Mouse (Mus musculus): ENCODE measurements around the gene Cfap65.

- TF ChIP-seq CTCF (IDR thresholded peaks at IDR 0.05; ENCODE audit: low read depth) = no peak
- TF ChIP-seq EP300 (IDR thresholded peaks at IDR 0.05; ENCODE audit: low read depth) = no peak
Measured at GRCm38 (mm10) chr1:74941651-74942360, 6.4 kb upstream of the Cfap65 start.

Measured in heart, postnatal 0 days (tissue).